Mouse (Mus musculus): Measurements from ENCODE around the gene Smad3.
A peak's percentile ranks its signal among the peaks of the same experiment; 100 is the strongest.

The Smad3 gene

GRCm38 (mm10) chr9:63719770-63720440, 37.9 kb downstream of the Smad3 start:
- DNase-seq = no peak

- no peak for DNase-seq
Measured at GRCm38 (mm10) chr9:63718735-63719358, 38.9 kb downstream of the Smad3 start.

- DNase-seq = no peak
Measured at GRCm38 (mm10) chr9:63718170-63718569, 39.6 kb downstream of the Smad3 start.

GRCm38 (mm10) chr9:63717474-63718005, 40.3 kb downstream of the Smad3 start:
- DNase-seq = no peak

GRCm38 (mm10) chr9:63716150-63717138, 41.4 kb downstream of the Smad3 start:
- peak; percentile 80 to 86 for DNase-seq

GRCm38 (mm10) chr9:63714572-63714971, 43.2 kb downstream of the Smad3 start:
- no peak for DNase-seq

- no peak for DNase-seq
Measured at GRCm38 (mm10) chr9:63712838-63713237, 45.0 kb downstream of the Smad3 start.

- DNase-seq = peak in 1 of 2 experiments; percentile 53
Measured at GRCm38 (mm10) chr9:63711580-63712230, 46.1 kb downstream of the Smad3 start.

GRCm38 (mm10) chr9:63709857-63710256, 47.9 kb downstream of the Smad3 start:
- DNase-seq = no peak

GRCm38 (mm10) chr9:63709266-63709665, 48.5 kb downstream of the Smad3 start:
- DNase-seq = peak in 1 of 2 experiments; percentile 31

GRCm38 (mm10) chr9:63707816-63708588, 49.8 kb downstream of the Smad3 start:
- no peak for DNase-seq

GRCm38 (mm10) chr9:63706152-63706733, 51.6 kb downstream of the Smad3 start:
- DNase-seq = peak; percentile 70 to 86

- no peak for DNase-seq
Measured at GRCm38 (mm10) chr9:63704979-63705751, 52.6 kb downstream of the Smad3 start.

GRCm38 (mm10) chr9:63704131-63704530, 53.7 kb downstream of the Smad3 start:
- DNase-seq = no peak

- DNase-seq = no peak
Measured at GRCm38 (mm10) chr9:63703236-63703785, 54.5 kb downstream of the Smad3 start.

GRCm38 (mm10) chr9:63702502-63703013, 55.2 kb downstream of the Smad3 start:
- peak; percentile 65 to 78 for DNase-seq

GRCm38 (mm10) chr9:63701957-63702309, 55.9 kb downstream of the Smad3 start:
- no peak for DNase-seq

GRCm38 (mm10) chr9:63701258-63701956, 56.4 kb downstream of the Smad3 start:
- DNase-seq = no peak

GRCm38 (mm10) chr9:63699145-63699544, 58.6 kb downstream of the Smad3 start:
- DNase-seq = peak in 1 of 2 experiments; percentile 30
